Mouse (Mus musculus) duodenum, adult 2 months (tissue): ENCODE data around the gene Sesn2. TPM values are rescaled to one million over a fixed set of nuclear protein-coding genes. Genes with fewer than 3 reads are reported as not detected.

ENCODE experiments used
- polyA plus RNA-seq: library from polyadenylated mRNA; depleted of rRNA; stranded (reverse); fragments of >200 nt; gene quantifications from 2 replicates; pipeline ENCODE4 v1.2.3, GENCODE M21; 2012; ENCODE audit warnings: low replicate concordance; rRNA removed

The Sesn2 gene
- polyA plus RNA-seq: 6.8 and 7.7 TPM in 2 replicates

DNA sequence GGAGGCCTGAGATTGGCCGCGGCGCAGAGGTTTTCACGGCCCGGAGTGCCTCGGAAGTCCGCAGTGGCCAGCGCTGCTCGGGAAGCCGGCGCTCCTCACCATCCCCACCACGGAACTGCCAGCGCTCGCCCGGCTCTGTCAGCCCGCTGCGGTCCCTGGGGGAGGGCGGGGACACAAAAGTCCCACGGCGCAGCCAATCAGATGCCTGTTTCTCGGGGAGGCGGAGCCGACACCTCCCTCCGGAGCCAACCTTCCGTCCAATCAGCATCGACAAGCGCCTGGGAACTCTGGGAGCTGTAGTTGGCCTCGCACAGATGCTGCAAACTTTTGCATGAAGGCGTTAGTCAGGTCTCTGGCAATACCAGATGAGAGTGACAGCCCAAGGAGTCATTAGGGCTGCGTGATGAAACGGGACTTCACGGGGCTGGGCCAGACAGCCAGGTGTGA lies at the start of gene Sesn2:
TSS of gene Sesn2 (minus strand) at position 150 of the 447 bp plus-strand sequence.

DNA sequence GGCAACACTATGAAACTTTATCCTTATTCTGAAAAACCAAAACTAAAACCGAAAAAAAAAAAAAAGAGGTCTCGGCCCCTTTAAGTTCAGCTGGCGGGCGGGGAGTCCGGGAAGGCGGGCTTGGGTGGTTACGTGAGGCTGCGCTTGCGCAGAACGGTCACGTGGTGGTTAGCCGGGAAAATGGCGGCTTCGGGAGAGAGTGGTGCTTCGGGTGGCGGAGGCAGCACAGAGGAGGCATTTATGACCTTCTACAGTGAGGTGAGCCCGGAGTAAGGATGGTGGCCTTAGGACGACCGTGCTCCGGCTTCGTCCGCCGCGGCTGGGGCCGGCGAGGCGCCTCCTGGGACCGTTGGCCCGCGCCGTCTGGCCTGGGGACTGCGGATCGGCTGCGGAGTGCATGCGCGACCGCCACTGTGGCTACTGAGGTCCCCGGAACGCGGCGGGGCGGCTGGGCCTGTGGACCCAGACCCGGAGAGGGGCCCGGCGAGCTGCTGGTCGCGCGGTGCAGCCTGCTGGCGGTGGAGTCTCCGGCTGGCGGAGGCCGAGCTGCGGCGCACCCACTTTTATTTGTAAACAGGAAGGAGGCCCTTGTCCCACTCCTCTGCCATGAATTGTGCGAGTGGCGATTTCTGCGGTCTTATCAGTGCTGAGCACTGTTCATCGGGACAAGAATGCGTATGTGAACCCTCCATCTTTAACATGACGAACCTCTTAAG lies 25.3 kb upstream of the Sesn2 start, which contains the start of gene Dnajc8:
TSS of gene Dnajc8 (plus strand) at position 145 of the 716 bp plus-strand sequence.

DNA sequence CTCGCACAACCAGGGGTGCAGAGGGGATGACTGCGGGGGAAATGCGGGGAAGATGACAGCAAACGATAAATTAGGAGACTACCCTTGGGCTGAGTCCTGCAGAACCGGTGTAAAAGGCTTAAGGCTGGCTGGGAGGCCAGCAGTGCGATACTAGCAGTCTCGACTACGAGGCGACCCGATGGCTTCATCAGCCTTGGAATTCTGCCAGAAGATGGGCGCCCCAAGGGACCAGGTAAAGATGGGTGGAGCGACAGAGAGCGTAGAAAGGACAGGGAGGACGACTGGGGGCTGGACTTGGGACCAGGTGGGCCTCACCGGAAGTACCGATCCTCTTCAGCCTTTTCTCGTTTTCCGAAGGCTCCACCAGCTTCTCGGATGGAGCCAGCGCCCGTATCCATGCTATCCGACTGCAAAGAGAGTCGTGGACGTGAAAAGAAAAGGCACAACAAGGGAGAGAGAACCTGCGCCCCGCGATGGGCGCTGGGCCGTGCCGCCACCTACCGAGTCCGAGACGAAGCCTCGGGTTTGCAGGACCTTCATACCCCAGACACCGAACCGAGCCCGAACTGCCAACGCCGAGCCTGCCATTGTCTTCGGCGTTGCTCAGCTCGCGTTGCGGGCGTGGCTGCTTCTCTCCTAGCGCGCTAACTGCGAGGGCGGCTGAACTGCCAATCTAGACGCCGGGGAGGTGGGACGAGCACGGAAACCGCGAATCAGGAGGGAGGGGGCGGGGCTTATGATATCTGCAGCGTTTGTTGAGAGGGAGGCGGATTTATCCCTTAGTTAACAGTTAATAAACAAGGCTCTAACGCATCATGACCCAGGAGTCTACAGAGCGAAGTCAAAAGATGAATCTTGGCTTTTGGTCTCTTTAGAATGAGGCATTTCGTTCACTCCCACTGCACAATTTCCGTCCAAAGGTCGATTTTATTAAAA lies 22.9 kb upstream of the Sesn2 start, which contains the start of gene Atpif1:
TSS of gene Atpif1 (minus strand) at position 679 of the 936 bp plus-strand sequence.

DNA sequence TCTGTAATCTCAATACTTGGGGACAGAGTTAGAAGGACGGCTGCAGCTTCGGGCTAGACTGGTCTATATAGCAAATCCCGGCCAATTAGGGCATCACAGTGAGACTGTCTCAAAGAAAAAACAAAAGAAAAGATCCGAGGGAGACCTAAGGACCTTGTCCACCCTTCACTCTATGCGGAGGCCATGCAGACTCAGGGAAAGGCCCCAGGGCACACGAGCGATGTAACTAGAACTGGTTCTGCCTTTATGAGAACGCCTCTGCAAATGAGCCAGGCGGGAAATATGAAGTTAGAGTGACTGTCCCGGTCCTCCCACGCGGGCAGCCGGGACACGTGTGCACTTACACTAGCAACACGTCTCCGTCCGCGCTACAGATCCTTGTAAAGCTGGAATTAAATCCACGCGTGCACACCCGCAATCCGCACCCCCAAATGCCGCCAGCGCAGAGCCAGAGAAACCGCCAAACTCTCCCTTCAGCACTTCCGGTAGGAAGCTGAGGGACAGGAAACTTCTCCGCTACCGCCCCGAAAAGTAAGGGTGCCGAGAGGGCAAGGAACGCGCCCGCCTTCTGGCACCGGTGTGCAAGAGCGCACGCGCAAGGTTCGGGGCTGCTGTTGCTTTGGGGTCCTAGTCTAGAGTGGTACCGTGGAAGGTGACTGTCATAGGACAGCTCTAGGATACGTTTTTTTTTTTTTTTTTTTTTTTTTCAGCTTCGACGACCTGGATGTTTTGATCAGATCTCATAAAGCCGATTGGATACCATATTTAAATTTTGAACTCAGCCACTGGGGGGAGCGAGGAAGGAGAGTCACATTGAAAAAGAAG lies 46.7 kb downstream of the Sesn2 start, which contains the start of gene Med18:
TSS of gene Med18 (minus strand) at position 492 of the 825 bp plus-strand sequence.

Other genes with a start within 250 kb of the Sesn2 start
- gene Gmeb1, start 248.9 kb downstream of the Sesn2 start, polyA plus RNA-seq: 9.0 and 10.4 TPM in 2 replicates
- gene Taf12, start 236.1 kb downstream of the Sesn2 start, polyA plus RNA-seq: 1.3 and 2.1 TPM in 2 replicates
- 0.62 and 1.8 TPM in 2 replicates for gene Rab42, start 207.1 kb downstream of the Sesn2 start, polyA plus RNA-seq
- gene Trnau1ap, start 181.0 kb downstream of the Sesn2 start, polyA plus RNA-seq: 12.8 and 13.3 TPM in 2 replicates
- gene Rcc1, start 156.9 kb downstream of the Sesn2 start, polyA plus RNA-seq: 8.5 and 11.4 TPM in 2 replicates
- 9.4 and 15.7 TPM in 2 replicates for gene Phactr4, start 88.0 kb downstream of the Sesn2 start, polyA plus RNA-seq
- gene Med18, start 46.6 kb downstream of the Sesn2 start, polyA plus RNA-seq: 0.91 and 1.5 TPM in 2 replicates
- gene Atpif1, start 23.2 kb upstream of the Sesn2 start, polyA plus RNA-seq: 83.0 and 87.1 TPM in 2 replicates
- gene Dnajc8, start 25.0 kb upstream of the Sesn2 start, polyA plus RNA-seq: 9.2 and 9.6 TPM in 2 replicates
- 2.0 and 3.9 TPM in 2 replicates for gene Ptafr, start 53.6 kb upstream of the Sesn2 start, polyA plus RNA-seq
- gene Eya3, start 128.5 kb upstream of the Sesn2 start, polyA plus RNA-seq: 11.1 and 11.6 TPM in 2 replicates
- gene Xkr8, start 222.0 kb upstream of the Sesn2 start, polyA plus RNA-seq: 1.4 and 2.8 TPM in 2 replicates
- 73.6 and 133 TPM in 2 replicates for gene Smpdl3b, start 246.8 kb upstream of the Sesn2 start, polyA plus RNA-seq